Mouse (Mus musculus): ENCODE results near the gene Hrasls. TPM values are rescaled to one million over a fixed set of nuclear protein-coding genes. Genes with fewer than 3 reads are reported as not detected.

Gene Hrasls
- polyA plus RNA-seq, 1 experiment from 2014 or later: 5.7 TPM

- no peaks in the 10 kb centered on the region for H3K36me3 ChIP-seq (ENCODE audit: control insufficient read depth, insufficient read depth, low read length)
- no peaks in the 10 kb centered on the region for H3K9me3 ChIP-seq (replicated peaks; ENCODE audit: control insufficient read depth, low read length)
- no peak overlapping the region for H3K9ac ChIP-seq (ENCODE audit: low read depth, low read length)
- H3K4me1 ChIP-seq (ENCODE audit: control insufficient read depth, insufficient read depth, low read length): peaks cover 13% of the 10 kb centered on the region
- H3K27me3 ChIP-seq (ENCODE audit: control insufficient read depth, insufficient read depth, low read length): no peaks in the 10 kb centered on the region
- 90% methylated on average over 1 of the region's 1 CpGs for WGBS (ENCODE audit: insufficient replicate concordance)
- H3K27ac ChIP-seq (ENCODE audit: low read depth, low read length): no peak overlapping the region
- ATAC-seq (replicated peaks; ENCODE audit: insufficient number of reproducible peaks, low FRiP score, low TSS enrichment): no peak
- no peak overlapping the region for H3K4me3 ChIP-seq (ENCODE audit: low read depth, low read length)
- H3K4me2 ChIP-seq: no peak overlapping the region
Observed at GRCm38 (mm10) chr16:29195156-29195555, 14.3 kb upstream of the Hrasls start.

GRCm38 (mm10) chr16:29198461-29198860 is 11.0 kb upstream of the Hrasls start:
- ATAC-seq (replicated peaks; ENCODE audit: insufficient number of reproducible peaks, low FRiP score, low TSS enrichment): peak; percentile 46; the same call in 1 of the 2 replicates
- Histone ChIP-seq H3K27ac (ENCODE audit: low read depth, low read length) (0 out of 2 replicates have a peak overlapping the region, but pooled peaks have one; percentile 7), H3K4me2 (peak overlapping the region; percentile 9; the same call in 1 of the 2 replicates)

GRCm38 (mm10) chr16:29201146-29201545 is 8.3 kb upstream of the Hrasls start:
- H3K4me1 ChIP-seq (ENCODE audit: control insufficient read depth, insufficient read depth, low read length): peaks cover 13% of the 10 kb centered on the region
- no peak overlapping the region for H3K9ac ChIP-seq (ENCODE audit: low read depth, low read length)
- no peak overlapping the region for H3K4me3 ChIP-seq (ENCODE audit: low read depth, low read length)
- no peak overlapping the region for H3K27ac ChIP-seq (ENCODE audit: low read depth, low read length)
- 75% methylated on average over 2 of the region's 2 CpGs for WGBS (ENCODE audit: insufficient replicate concordance)
- no peaks in the 10 kb centered on the region for H3K27me3 ChIP-seq (ENCODE audit: control insufficient read depth, insufficient read depth, low read length)
- no peaks in the 10 kb centered on the region for H3K36me3 ChIP-seq (ENCODE audit: control insufficient read depth, insufficient read depth, low read length)
- H3K9me3 ChIP-seq (replicated peaks; ENCODE audit: control insufficient read depth, low read length): no peaks in the 10 kb centered on the region
- H3K4me2 ChIP-seq: no peak overlapping the region
- no peak for ATAC-seq (replicated peaks; ENCODE audit: insufficient number of reproducible peaks, low FRiP score, low TSS enrichment)

More at GRCm38 (mm10) chr16:29198461-29198860, 11.0 kb upstream of the Hrasls start:
- 1% methylated on average over 5 of the region's 5 CpGs for whole genome bisulfite sequencing (ENCODE audit: insufficient replicate concordance)
- Histone ChIP-seq H3K36me3 (ENCODE audit: control insufficient read depth, insufficient read depth, low read length) (no peaks in the 10 kb centered on the region), H3K9me3 (replicated peaks; ENCODE audit: control insufficient read depth, low read length) (no peaks in the 10 kb centered on the region), H3K4me1 (ENCODE audit: control insufficient read depth, insufficient read depth, low read length) (peaks cover 13% of the 10 kb centered on the region), H3K27me3 (ENCODE audit: control insufficient read depth, insufficient read depth, low read length) (no peaks in the 10 kb centered on the region), H3K4me3 (ENCODE audit: low read depth, low read length) (no peak overlapping the region), H3K9ac (ENCODE audit: low read depth, low read length) (no peak overlapping the region)

DNA sequence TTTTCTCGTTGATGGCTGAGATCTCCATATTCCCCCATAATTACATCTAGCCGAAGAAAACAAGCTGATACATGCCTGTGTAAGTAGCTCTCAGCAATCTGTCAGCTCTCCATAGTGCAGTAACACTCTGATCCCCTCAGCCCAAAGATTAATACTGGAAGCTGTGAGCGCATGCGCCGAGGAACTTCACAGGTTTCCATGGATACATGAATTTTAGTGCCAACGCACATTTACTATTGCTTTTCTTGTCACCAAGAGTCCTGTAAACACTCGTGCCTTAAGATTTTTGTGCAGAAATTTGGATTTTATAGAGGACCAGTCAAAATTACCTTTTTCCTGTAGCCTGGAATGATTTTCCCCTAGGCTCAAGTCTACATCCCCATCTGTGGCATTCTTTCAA is 4.6 kb upstream of the Hrasls start:
- Histone ChIP-seq H3K27ac (ENCODE audit: low read depth, low read length) (no peak overlapping the region), H3K4me3 (ENCODE audit: low read depth, low read length) (no peak overlapping the region), H3K27me3 (ENCODE audit: control insufficient read depth, insufficient read depth, low read length) (peaks cover 3% of the 10 kb centered on the region; the same call in 1 of the 2 replicates), H3K9me3 (replicated peaks; ENCODE audit: control insufficient read depth, low read length) (no peaks in the 10 kb centered on the region), H3K4me1 (ENCODE audit: control insufficient read depth, insufficient read depth, low read length) (no peaks in the 10 kb centered on the region), H3K36me3 (ENCODE audit: control insufficient read depth, insufficient read depth, low read length) (no peaks in the 10 kb centered on the region), H3K4me2 (no peak overlapping the region), H3K9ac (ENCODE audit: low read depth, low read length) (no peak overlapping the region)
- ATAC-seq (replicated peaks; ENCODE audit: insufficient number of reproducible peaks, low FRiP score, low TSS enrichment): no peak
- 77% methylated on average over 7 of the region's 7 CpGs for WGBS (ENCODE audit: insufficient replicate concordance)

GRCm38 (mm10) chr16:29205581-29205980 is 3.9 kb upstream of the Hrasls start:
- 43% methylated on average over 2 of the region's 2 CpGs for WGBS (ENCODE audit: insufficient replicate concordance)
- H3K27ac ChIP-seq (ENCODE audit: low read depth, low read length): no peak overlapping the region
- H3K9me3 ChIP-seq (replicated peaks; ENCODE audit: control insufficient read depth, low read length): no peaks in the 10 kb centered on the region
- no peak overlapping the region for H3K4me3 ChIP-seq (ENCODE audit: low read depth, low read length)
- no peak for ATAC-seq (replicated peaks; ENCODE audit: insufficient number of reproducible peaks, low FRiP score, low TSS enrichment)
- no peaks in the 10 kb centered on the region for H3K36me3 ChIP-seq (ENCODE audit: control insufficient read depth, insufficient read depth, low read length)
- no peak overlapping the region for H3K4me2 ChIP-seq
- peaks cover 3% of the 10 kb centered on the region; the same call in 1 of the 2 replicates for H3K27me3 ChIP-seq (ENCODE audit: control insufficient read depth, insufficient read depth, low read length)
- no peak overlapping the region for H3K9ac ChIP-seq (ENCODE audit: low read depth, low read length)
- H3K4me1 ChIP-seq (ENCODE audit: control insufficient read depth, insufficient read depth, low read length): no peaks in the 10 kb centered on the region; the same call in 1 of the 2 replicates

DNA sequence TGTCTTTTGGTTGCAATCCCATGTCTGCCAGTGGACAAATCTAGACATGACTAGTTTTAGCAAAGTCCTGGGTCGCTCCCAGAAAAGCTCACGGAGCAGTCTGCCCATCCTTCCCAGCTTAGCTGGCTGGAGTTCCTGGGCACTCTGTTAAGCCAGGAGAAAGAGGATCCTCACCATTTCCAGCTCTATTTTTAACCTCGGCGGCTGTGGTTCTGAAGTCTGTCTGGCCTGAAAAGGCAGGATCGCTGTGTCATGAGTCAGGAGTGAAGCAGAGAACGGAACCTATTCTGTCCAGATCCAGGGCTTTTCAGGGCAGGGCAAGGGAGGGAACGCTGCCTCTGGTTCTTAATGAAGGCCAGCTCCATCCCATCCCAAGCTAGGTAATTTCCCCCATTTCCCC is 654 bp upstream of the Hrasls start:
- ATAC-seq (replicated peaks; ENCODE audit: insufficient number of reproducible peaks, low FRiP score, low TSS enrichment): no peak

GRCm38 (mm10) chr16:29216395-29217295 is 7.2 kb downstream of the Hrasls start:
- no peak for ATAC-seq (replicated peaks; ENCODE audit: insufficient number of reproducible peaks, low FRiP score, low TSS enrichment)
- no peak overlapping the region for H3K4me3 ChIP-seq (ENCODE audit: low read depth, low read length)
- H3K36me3 ChIP-seq (ENCODE audit: control insufficient read depth, insufficient read depth, low read length): no peaks in the 10 kb centered on the region
- H3K4me1 ChIP-seq (ENCODE audit: control insufficient read depth, insufficient read depth, low read length): no peaks in the 10 kb centered on the region
- H3K27ac ChIP-seq (ENCODE audit: low read depth, low read length): no peak overlapping the region
- 78% methylated on average over 5 of the region's 5 CpGs for WGBS (ENCODE audit: insufficient replicate concordance)
- no peak overlapping the region for H3K9ac ChIP-seq (ENCODE audit: low read depth, low read length)
- H3K4me2 ChIP-seq: no peak overlapping the region
- H3K27me3 ChIP-seq (ENCODE audit: control insufficient read depth, insufficient read depth, low read length): no peaks in the 10 kb centered on the region
- no peaks in the 10 kb centered on the region for H3K9me3 ChIP-seq (replicated peaks; ENCODE audit: control insufficient read depth, low read length)

More for the DNA sequence above, 654 bp upstream of the Hrasls start:
- no peaks in the 10 kb centered on the region for H3K9me3 ChIP-seq (replicated peaks; ENCODE audit: control insufficient read depth, low read length)
- WGBS (ENCODE audit: insufficient replicate concordance): 43% methylated on average over 7 of the region's 7 CpGs
- H3K4me2 ChIP-seq: peak overlapping the region; percentile 90
- peaks cover 3% of the 10 kb centered on the region; the same call in 1 of the 2 replicates for H3K27me3 ChIP-seq (ENCODE audit: control insufficient read depth, insufficient read depth, low read length)
- 0 out of 2 replicates have a peak overlapping the region, but pooled peaks have one; percentile 0 for H3K9ac ChIP-seq (ENCODE audit: low read depth, low read length)
- 0 out of 2 replicates have a peak overlapping the region, but pooled peaks have one; percentile 10 for H3K27ac ChIP-seq (ENCODE audit: low read depth, low read length)
- H3K4me1 ChIP-seq (ENCODE audit: control insufficient read depth, insufficient read depth, low read length): no peaks in the 10 kb centered on the region; the same call in 1 of the 2 replicates
- H3K4me3 ChIP-seq (ENCODE audit: low read depth, low read length): no peak overlapping the region
- no peaks in the 10 kb centered on the region for H3K36me3 ChIP-seq (ENCODE audit: control insufficient read depth, insufficient read depth, low read length)

DNA sequence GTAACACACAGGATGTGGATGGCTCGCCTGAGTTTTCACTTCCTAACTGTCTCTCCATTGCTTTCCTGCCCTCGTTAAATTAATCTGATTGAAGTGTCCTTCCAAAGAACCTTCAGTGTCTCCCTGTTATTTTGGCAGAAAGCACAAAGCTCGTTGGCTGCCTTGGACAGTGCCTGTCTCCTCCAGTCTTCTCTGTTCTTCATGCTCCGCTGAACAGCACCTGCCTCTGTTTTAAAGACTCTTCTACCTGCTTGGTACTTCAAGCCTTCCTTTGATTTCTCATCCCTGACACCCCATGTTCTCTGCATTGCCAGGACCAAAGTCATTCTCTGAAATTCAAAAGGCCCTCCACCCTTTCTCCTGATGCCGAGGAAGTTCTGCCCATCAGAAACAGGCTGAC is 26.5 kb downstream of the Hrasls start:
- 71% methylated on average over 5 of the region's 5 CpGs for WGBS (ENCODE audit: insufficient replicate concordance)

More for the DNA sequence above, 26.5 kb downstream of the Hrasls start:
- H3K36me3 ChIP-seq (ENCODE audit: control insufficient read depth, insufficient read depth, low read length): no peaks in the 10 kb centered on the region
- ATAC-seq (replicated peaks; ENCODE audit: insufficient number of reproducible peaks, low FRiP score, low TSS enrichment): no peak
- no peaks in the 10 kb centered on the region for H3K9me3 ChIP-seq (replicated peaks; ENCODE audit: control insufficient read depth, low read length)
- H3K27me3 ChIP-seq (ENCODE audit: control insufficient read depth, insufficient read depth, low read length): no peaks in the 10 kb centered on the region
- no peak overlapping the region for H3K4me3 ChIP-seq (ENCODE audit: low read depth, low read length)
- no peak overlapping the region for H3K9ac ChIP-seq (ENCODE audit: low read depth, low read length)
- no peak overlapping the region for H3K4me2 ChIP-seq
- H3K27ac ChIP-seq (ENCODE audit: low read depth, low read length): no peak overlapping the region
- no peaks in the 10 kb centered on the region for H3K4me1 ChIP-seq (ENCODE audit: control insufficient read depth, insufficient read depth, low read length)

All from heart, embryonic 11.5 days (tissue).